Mouse (Mus musculus): Measurements from ENCODE around the gene Cyp2d26. TPM values are rescaled to one million over a fixed set of nuclear protein-coding genes. Genes with fewer than 3 reads are reported as not detected.
"Not testable (repeated sequence)": the region's sequence is repeated elsewhere in the genome, so short reads cannot be mapped to it uniquely, and the experiment has no call there.

The Cyp2d26 gene
- polyA plus RNA-seq, 1 experiment from 2014 or later, result not detected

GRCm38 (mm10) chr15:82804708-82805639, 10.9 kb upstream of the Cyp2d26 start:
- WGBS, result 70% methylated on average over 5 of the region's 5 CpGs
- no peaks in the 10 kb centered on the region for H3K9me3 ChIP-seq (replicated peaks)
- no peak overlapping the region for H3K27ac ChIP-seq
- no peak for ATAC-seq (ENCODE audit: low FRiP score)
- H3K4me3 ChIP-seq, result no peak overlapping the region
- H3K4me2 ChIP-seq (replicated peaks), result no peak overlapping the region
- H3K4me1 ChIP-seq, result peaks cover 6% of the 10 kb centered on the region
- no peak overlapping the region for H3K9ac ChIP-seq
- H3K27me3 ChIP-seq, result no peaks in the 10 kb centered on the region
- H3K36me3 ChIP-seq, result no peaks in the 10 kb centered on the region; the same call in 1 of the 2 replicates

GRCm38 (mm10) chr15:82795936-82796440, 1.9 kb upstream of the Cyp2d26 start:
- Histone ChIP-seq H3K27me3 (no peaks in the 10 kb centered on the region), H3K4me2 (replicated peaks) (no peak overlapping the region), H3K9me3 (replicated peaks) (no peaks in the 10 kb centered on the region), H3K27ac (no peak overlapping the region), H3K36me3 (no peaks in the 10 kb centered on the region), H3K4me1 (no peaks in the 10 kb centered on the region), H3K9ac (no peak overlapping the region), H3K4me3 (no peak overlapping the region)
- 88% methylated on average over 3 of the region's 3 CpGs for WGBS
- no peak for ATAC-seq (ENCODE audit: low FRiP score)

- no peaks in the 10 kb centered on the region for H3K36me3 ChIP-seq
- H3K9me3 ChIP-seq (replicated peaks), result no peaks in the 10 kb centered on the region
- no peaks in the 10 kb centered on the region for H3K4me1 ChIP-seq
- no peak for ATAC-seq (ENCODE audit: low FRiP score)
- 87% methylated on average over 6 of the region's 6 CpGs for WGBS
- H3K4me2 ChIP-seq (replicated peaks), result no peak overlapping the region
- H3K27me3 ChIP-seq, result no peaks in the 10 kb centered on the region
- H3K4me3 ChIP-seq, result no peak overlapping the region
- no peak overlapping the region for H3K9ac ChIP-seq
- H3K27ac ChIP-seq, result no peak overlapping the region
These were observed 226 bp downstream of the Cyp2d26 start for GRCm38 (mm10) chr15:82793868-82794267.

- no peak overlapping the region for H3K9ac ChIP-seq
- no peaks in the 10 kb centered on the region for H3K4me1 ChIP-seq
- ATAC-seq (ENCODE audit: low FRiP score), result no peak
- no peak overlapping the region for H3K4me3 ChIP-seq
- no peaks in the 10 kb centered on the region for H3K36me3 ChIP-seq
- no peaks in the 10 kb centered on the region for H3K9me3 ChIP-seq (replicated peaks)
- 100% methylated on average over 1 of the region's 1 CpGs for WGBS
- H3K27me3 ChIP-seq, result no peaks in the 10 kb centered on the region
- H3K27ac ChIP-seq, result no peak overlapping the region
- no peak overlapping the region for H3K4me2 ChIP-seq (replicated peaks)
These were observed 640 bp downstream of the Cyp2d26 start for GRCm38 (mm10) chr15:82793454-82793853.

- no peak overlapping the region for H3K4me3 ChIP-seq
- no peaks in the 10 kb centered on the region for H3K4me1 ChIP-seq
- no peaks in the 10 kb centered on the region for H3K9me3 ChIP-seq (replicated peaks)
- no peak for ATAC-seq (ENCODE audit: low FRiP score)
- no peaks in the 10 kb centered on the region for H3K36me3 ChIP-seq
- 94% methylated on average over 11 of the region's 11 CpGs for WGBS
- no peak overlapping the region for H3K27ac ChIP-seq
- no peaks in the 10 kb centered on the region for H3K27me3 ChIP-seq
- no peak overlapping the region for H3K4me2 ChIP-seq (replicated peaks)
- no peak overlapping the region for H3K9ac ChIP-seq
These were observed 1.5 kb downstream of the Cyp2d26 start for GRCm38 (mm10) chr15:82792566-82792965.

- no peaks in the 10 kb centered on the region for H3K36me3 ChIP-seq
- no peaks in the 10 kb centered on the region for H3K9me3 ChIP-seq (replicated peaks)
- no peaks in the 10 kb centered on the region for H3K4me1 ChIP-seq
- no peak overlapping the region for H3K27ac ChIP-seq
- WGBS, result 81% methylated on average over 1 of the region's 1 CpGs
- H3K4me3 ChIP-seq, result no peak overlapping the region
- no peak for ATAC-seq (ENCODE audit: low FRiP score)
- H3K4me2 ChIP-seq (replicated peaks), result no peak overlapping the region
- no peaks in the 10 kb centered on the region for H3K27me3 ChIP-seq
- no peak overlapping the region for H3K9ac ChIP-seq
These were observed 9.5 kb downstream of the Cyp2d26 start for GRCm38 (mm10) chr15:82784581-82784980.

- ATAC-seq (ENCODE audit: low FRiP score), result no peak
- Histone ChIP-seq H3K27me3 (no peaks in the 10 kb centered on the region), H3K4me1 (no peaks in the 10 kb centered on the region), H3K9ac (no peak overlapping the region), H3K27ac (no peak overlapping the region), H3K4me3 (no peak overlapping the region), H3K9me3 (replicated peaks) (no peaks in the 10 kb centered on the region), H3K4me2 (replicated peaks) (no peak overlapping the region), H3K36me3 (no peaks in the 10 kb centered on the region)
- 85% methylated on average over 1 of the region's 1 CpGs for WGBS
These were observed 10.3 kb downstream of the Cyp2d26 start for GRCm38 (mm10) chr15:82783800-82784199.

DNA sequence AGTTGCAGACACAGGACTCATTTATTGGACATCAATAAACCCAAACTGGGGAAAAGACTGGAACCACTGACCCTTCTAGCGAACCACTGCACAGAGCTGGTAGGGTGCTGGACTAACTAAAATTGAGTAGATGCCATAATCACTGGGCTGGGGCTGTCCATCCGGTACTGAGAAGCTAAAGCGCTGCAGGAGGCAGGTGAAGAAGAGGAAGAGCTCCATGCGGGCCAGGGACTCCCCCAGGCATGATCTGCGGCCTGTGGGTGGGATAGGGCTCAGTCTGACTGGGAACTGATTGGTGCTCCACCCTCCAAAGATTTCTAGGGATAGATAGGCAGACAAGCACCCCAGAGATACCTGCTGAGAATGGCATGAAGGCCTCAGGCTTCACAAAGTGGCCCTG, 16.2 kb downstream of the Cyp2d26 start:
- not testable (repeated sequence) for H3K4me1 ChIP-seq; H3K4me3 ChIP-seq; H3K36me3 ChIP-seq; H3K4me2 ChIP-seq (replicated peaks); H3K27ac ChIP-seq; ATAC-seq (ENCODE audit: low FRiP score); H3K9me3 ChIP-seq (replicated peaks); H3K27me3 ChIP-seq; H3K9ac ChIP-seq
- WGBS, result 77% methylated on average over 5 of the region's 5 CpGs

GRCm38 (mm10) chr15:82765943-82766342, 28.2 kb downstream of the Cyp2d26 start:
- 89% methylated on average over 2 of the region's 2 CpGs for WGBS
- H3K27ac ChIP-seq, result no peak overlapping the region
- no peaks in the 10 kb centered on the region for H3K4me1 ChIP-seq
- H3K27me3 ChIP-seq, result no peaks in the 10 kb centered on the region
- no peak overlapping the region for H3K9ac ChIP-seq
- no peaks in the 10 kb centered on the region for H3K9me3 ChIP-seq (replicated peaks)
- H3K36me3 ChIP-seq, result no peaks in the 10 kb centered on the region
- ATAC-seq (ENCODE audit: low FRiP score), result no peak
- H3K4me2 ChIP-seq (replicated peaks), result no peak overlapping the region
- no peak overlapping the region for H3K4me3 ChIP-seq

DNA sequence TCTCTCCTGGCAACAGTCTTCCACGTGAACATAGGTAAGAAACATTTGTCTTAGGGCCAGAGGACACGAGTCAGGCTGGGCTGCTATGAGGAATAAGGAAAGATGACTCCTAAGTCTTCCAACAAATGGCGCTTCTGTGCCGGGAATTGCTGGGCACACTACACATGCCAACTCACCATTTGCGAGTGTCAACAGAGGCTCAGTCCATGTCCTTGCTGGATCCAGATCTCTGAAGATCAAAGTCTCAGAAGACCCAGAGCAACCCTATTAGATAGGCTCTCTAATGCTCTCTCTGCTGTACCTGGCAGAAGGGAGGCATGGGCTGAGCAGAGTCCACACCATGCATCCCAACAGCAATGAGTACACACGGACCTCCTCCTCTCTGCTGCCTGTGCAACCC, 29.2 kb downstream of the Cyp2d26 start:
- H3K27me3 ChIP-seq, result no peaks in the 10 kb centered on the region
- no peak overlapping the region for H3K4me2 ChIP-seq (replicated peaks)
- 82% methylated on average over 6 of the region's 6 CpGs for WGBS
- ATAC-seq (ENCODE audit: low FRiP score), result no peak
- no peak overlapping the region for H3K27ac ChIP-seq
- H3K9ac ChIP-seq, result no peak overlapping the region
- no peaks in the 10 kb centered on the region for H3K4me1 ChIP-seq
- H3K9me3 ChIP-seq (replicated peaks), result no peaks in the 10 kb centered on the region
- H3K4me3 ChIP-seq, result no peak overlapping the region
- H3K36me3 ChIP-seq, result no peaks in the 10 kb centered on the region

- no peaks in the 10 kb centered on the region for H3K36me3 ChIP-seq
- H3K9ac ChIP-seq, result no peak within 1 kb of the TSS
- H3K4me1 ChIP-seq, result no peaks in the 10 kb centered on the region
- H3K27ac ChIP-seq, result no peak within 1 kb of the TSS
- ATAC-seq (ENCODE audit: low FRiP score), result no peak
- WGBS, result 92% methylated on average over 9 of the region's 9 CpGs
- no peak within 1 kb of the TSS for H3K4me3 ChIP-seq
- no peak within 1 kb of the TSS for H3K4me2 ChIP-seq (replicated peaks)
- no peaks in the 10 kb centered on the region for H3K27me3 ChIP-seq
- no peaks in the 10 kb centered on the region for H3K9me3 ChIP-seq (replicated peaks)
These were observed 30.3 kb downstream of the Cyp2d26 start, which contains the start of gene Cyp2d40 for GRCm38 (mm10) chr15:82763631-82764420. Cyp2d40 (minus strand) TSS chr15:82764183.

GRCm38 (mm10) chr15:82748141-82748540, 46.0 kb downstream of the Cyp2d26 start:
- H3K36me3 ChIP-seq, result no peaks in the 10 kb centered on the region
- no peaks in the 10 kb centered on the region for H3K27me3 ChIP-seq
- ATAC-seq (ENCODE audit: low FRiP score), result no peak
- WGBS, result 64% methylated on average over 1 of the region's 1 CpGs
- H3K4me3 ChIP-seq, result no peak overlapping the region
- H3K27ac ChIP-seq, result no peak overlapping the region
- H3K4me2 ChIP-seq (replicated peaks), result no peak overlapping the region
- H3K9me3 ChIP-seq (replicated peaks), result peaks cover 6% of the 10 kb centered on the region; the same call in 1 of the 2 replicates
- H3K4me1 ChIP-seq, result no peaks in the 10 kb centered on the region
- no peak overlapping the region for H3K9ac ChIP-seq
